Mouse (Mus musculus): ENCODE results near the gene Akr1cl.

DNA sequence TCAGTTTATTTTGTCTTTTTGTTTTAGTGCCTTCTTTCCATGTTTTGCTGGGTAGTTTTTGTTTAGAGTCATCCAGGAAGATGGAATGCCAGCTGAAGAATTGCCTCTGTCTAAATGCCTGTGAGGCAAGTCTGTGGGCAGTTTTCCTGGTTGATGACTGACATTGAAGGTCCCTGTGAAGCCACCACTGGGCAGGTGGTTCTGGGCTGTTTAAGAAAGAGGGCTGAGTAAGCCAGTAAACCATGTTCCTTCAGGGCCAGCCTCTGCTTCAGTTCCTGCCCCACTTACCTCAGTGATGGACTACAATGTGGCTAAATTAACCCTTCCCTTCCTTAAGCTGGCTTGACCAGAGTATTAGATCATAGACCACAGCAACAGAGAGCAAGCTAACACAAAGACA, 44.4 kb downstream of the Akr1cl start:
- TF ChIP-seq CHD2 (IDR thresholded peaks at IDR 0.05; ENCODE audit: low read depth, low read length) (no peak), ZNF384 (IDR thresholded peaks at IDR 0.05; ENCODE audit: low read depth, low read length) (no peak), HCFC1 (IDR thresholded peaks at IDR 0.05; ENCODE audit: borderline replicate concordance, insufficient read depth, low read length) (no peak)

All from ES-E14 (cell line).